Mouse (Mus musculus): Measurements from ENCODE around the gene Ddx18. TPM values are rescaled to one million over a fixed set of nuclear protein-coding genes. Genes with fewer than 3 reads are reported as not detected.

The Ddx18 gene
- total and polyA plus RNA-seq, 3 experiments, result 62.8 to 198 (median 69.7) TPM

DNA sequence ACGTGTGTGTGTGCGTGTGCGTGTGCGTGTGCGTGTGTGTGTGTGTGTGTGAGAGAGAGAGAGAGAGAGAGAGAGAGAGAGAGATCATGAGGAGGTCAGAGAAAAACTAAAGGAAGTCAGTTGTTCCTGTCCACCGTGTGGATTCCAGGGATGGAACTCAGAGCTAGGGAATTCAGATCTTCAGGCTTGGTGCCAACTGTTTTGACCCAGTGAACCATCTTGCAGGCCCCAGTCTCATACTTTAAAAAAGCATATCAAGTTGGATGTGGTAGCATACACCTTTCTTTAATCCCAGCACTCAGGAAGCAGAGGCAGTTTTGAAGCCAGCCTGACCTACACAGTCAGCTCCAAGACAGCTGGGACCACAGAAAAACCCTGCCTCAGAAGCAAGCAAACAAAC is 38.5 kb downstream of the Ddx18 start:
- TF ChIP-seq EP300 (IDR thresholded peaks at IDR 0.05; ENCODE audit: low read length) (no peak), JUN (IDR thresholded peaks at IDR 0.05; ENCODE audit: insufficient read depth, low read depth, low read length) (no peak), JUND (conservative IDR thresholded peaks at IDR 0.05; ENCODE audit: low read depth, low read length) (no peak), PAX5 (IDR thresholded peaks at IDR 0.05; ENCODE audit: low read length) (no peak), ZC3H11A (IDR thresholded peaks at IDR 0.05; ENCODE audit: low read depth, low read length) (no peak), SIN3A (IDR thresholded peaks at IDR 0.05; ENCODE audit: low read length) (no peak), E2F4 (IDR thresholded peaks at IDR 0.05; ENCODE audit: insufficient replicate concordance, low read depth, low read length) (no peak), IRF4 (IDR thresholded peaks at IDR 0.05; ENCODE audit: low read depth, low read length) (no peak), TBP (conservative IDR thresholded peaks at IDR 0.05; ENCODE audit: low read depth, low read length) (no peak)
- H3K36me3 ChIP-seq (replicated peaks in 1 of 2; ENCODE audit: control insufficient read depth in 1 of 2, insufficient read depth in 1 of 2, low read length in 1 of 2), result no peaks in the 10 kb centered on the region
- H3K9ac ChIP-seq (ENCODE audit: insufficient read depth, low read depth), result no peak overlapping the region
- dilution Hi-C loops (cut with MboI; ENCODE audit: extremely low pct_ligation_motif_present, extremely low pct_unique_long_range_greater_than_20kb, low sequenced_read_pairs), result no loop called here
- no peaks in the 10 kb centered on the region for H3K79me2 ChIP-seq (replicated peaks; ENCODE audit: control insufficient read depth, extremely low read depth, insufficient read depth, poor library complexity, severe bottlenecking)
- H3K9me3 ChIP-seq (replicated peaks; ENCODE audit: low read length), result no peaks in the 10 kb centered on the region
- DNase-seq (ENCODE audit: extremely low read depth), result no peak
- no peaks in the 10 kb centered on the region for H3K27me3 ChIP-seq (replicated peaks)
- H3K4me1 ChIP-seq (ENCODE audit: control insufficient read depth in 1 of 2, insufficient read depth in 2 of 2), result no peaks in the 10 kb centered on the region
- H3K4me2 ChIP-seq (ENCODE audit: insufficient read depth, low read depth, poor library complexity, severe bottlenecking), result no peak overlapping the region
- no peak overlapping the region for H3K27ac ChIP-seq (ENCODE audit: insufficient read depth, low read depth)
- in situ Hi-C loops (cut with MboI; ENCODE audit: low pct_ligation_motif_present, low pct_unique_long_range_greater_than_20kb, low sequenced_read_pairs), result no loop called here
- H3K4me3 ChIP-seq (replicated peaks in 1 of 3; ENCODE audit: low read depth in 2 of 3, low read length in 2 of 3, poor library complexity in 1 of 3), result no peak overlapping the region

DNA sequence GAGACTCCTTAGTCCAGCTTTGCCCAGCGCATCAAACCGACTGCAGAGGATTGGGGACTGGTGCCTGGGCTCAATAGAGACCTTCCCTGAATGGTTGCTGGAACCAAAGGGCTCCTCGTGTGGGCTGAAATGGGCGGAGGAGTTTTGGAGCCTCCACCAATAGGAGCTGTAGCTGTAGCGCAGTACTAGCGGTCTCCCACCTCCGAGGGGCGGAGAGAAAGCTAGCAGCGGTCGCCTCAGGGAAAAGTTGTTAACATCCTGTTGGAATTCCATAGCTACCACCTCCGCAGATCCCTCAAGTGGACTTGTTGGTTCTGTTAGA is 39.4 kb downstream of the Ddx18 start, which contains the start of gene Htr5b:
Gene Htr5b (minus strand): TSS at position 67 of the 322 bp plus-strand sequence.
- H3K4me3 ChIP-seq (replicated peaks in 1 of 3; ENCODE audit: low read depth in 2 of 3, low read length in 2 of 3, poor library complexity in 1 of 3), result no peak within 1 kb of the TSS
- H3K36me3 ChIP-seq (replicated peaks in 1 of 2; ENCODE audit: control insufficient read depth in 1 of 2, insufficient read depth in 1 of 2, low read length in 1 of 2), result no peaks in the 10 kb centered on the region
- no peak within 1 kb of the TSS for H3K9ac ChIP-seq (ENCODE audit: insufficient read depth, low read depth)
- no peaks in the 10 kb centered on the region for H3K79me2 ChIP-seq (replicated peaks; ENCODE audit: control insufficient read depth, extremely low read depth, insufficient read depth, poor library complexity, severe bottlenecking)
- no peak within 1 kb of the TSS for H3K27ac ChIP-seq (ENCODE audit: insufficient read depth, low read depth)
- no peak within 1 kb of the TSS for H3K4me2 ChIP-seq (ENCODE audit: insufficient read depth, low read depth, poor library complexity, severe bottlenecking)
- TF ChIP-seq GABPA (IDR thresholded peaks at IDR 0.05; ENCODE audit: insufficient replicate concordance, low read depth, low read length), result no peak
- TF ChIP-seq JUND (conservative IDR thresholded peaks at IDR 0.05; ENCODE audit: low read depth, low read length), result no peak
- TF ChIP-seq EP300 (IDR thresholded peaks at IDR 0.05; ENCODE audit: low read length), result no peak
- no peak for TF ChIP-seq TCF12 (IDR thresholded peaks at IDR 0.05; ENCODE audit: low read depth, low read length)
- TF ChIP-seq KAT2A (IDR thresholded peaks at IDR 0.05; ENCODE audit: insufficient replicate concordance, low read length), result no peak
- TF ChIP-seq CHD1 (IDR thresholded peaks at IDR 0.05; ENCODE audit: low read depth, low read length), result no peak
- TF ChIP-seq MEF2A (IDR thresholded peaks at IDR 0.05; ENCODE audit: borderline replicate concordance, low read depth, low read length), result no peak
- TF ChIP-seq MAFK (IDR thresholded peaks at IDR 0.05; ENCODE audit: insufficient replicate concordance, low read length), result no peak
- TF ChIP-seq JUN (IDR thresholded peaks at IDR 0.05; ENCODE audit: insufficient read depth, low read depth, low read length), result no peak
- H3K9me3 ChIP-seq (replicated peaks; ENCODE audit: low read length), result no peaks in the 10 kb centered on the region
- DNase-seq (ENCODE audit: extremely low read depth), result no peak
- dilution Hi-C loops (cut with MboI; ENCODE audit: extremely low pct_ligation_motif_present, extremely low pct_unique_long_range_greater_than_20kb, low sequenced_read_pairs), result no loop called here
- no peaks in the 10 kb centered on the region for H3K27me3 ChIP-seq (replicated peaks)
- no peaks in the 10 kb centered on the region for H3K4me1 ChIP-seq (ENCODE audit: control insufficient read depth in 1 of 2, insufficient read depth in 2 of 2)
- in situ Hi-C loops (cut with MboI; ENCODE audit: low pct_ligation_motif_present, low pct_unique_long_range_greater_than_20kb, low sequenced_read_pairs), result no loop called here

Measured in CH12.LX (cell line).